Mouse (Mus musculus): ENCODE measurements around the gene Gm7324.
"Not testable (repeated sequence)": the region's sequence is repeated elsewhere in the genome, so short reads cannot be mapped to it uniquely, and the experiment has no call there.

- TF ChIP-seq TAL1, GATA1 (IDR thresholded peaks at IDR 0.05; ENCODE audit: low read length): not testable (repeated sequence)
These were observed 49.9 kb downstream of the Gm7324 start, which contains the start of gene Gm6526 for GRCm38 (mm10) chr14:43747566-43747965.
